8 mouse cellular contexts compared by ENCODE assay signal in genomic region chr3:101812341-101812962, GRCm38 (mm10). TPM values are rescaled to one million over a fixed set of nuclear protein-coding genes. Genes with fewer than 3 reads are reported as not detected.
DNase-seq lines count a peak whose midpoint lies in the region; ATAC-seq and TF ChIP-seq lines count a peak whose summit lies in the region.

No protein-coding gene starts in this region.

- WGBS in midbrain, embryonic 12.5 days = 58% methylated on average over 10 of the region's 10 CpGs

- H3K9ac ChIP-seq in midbrain, embryonic 12.5 days (replicated peaks) = no peak overlapping the region

- intact Hi-C loops in left cerebral cortex, adult 2 months (cut with DNase I) = loop anchor here (1.0 to 5.0 kb wide), 5 partner anchors 306 to 850 kb away; no protein-coding TSS in a partner anchor

- TF ChIP-seq CTCF in left cerebral cortex, adult 2 months (IDR thresholded peaks at IDR 0.05) = peak; percentile 97

- H3K4me1 ChIP-seq in midbrain, embryonic 12.5 days = no peaks in the 10 kb centered on the region

- no peaks in the 10 kb centered on the region for H3K27me3 ChIP-seq in midbrain, embryonic 12.5 days
- no peaks in the 10 kb centered on the region for H3K27me3 ChIP-seq in splenic B cell, adult 2 months (ENCODE audit: control insufficient read depth, insufficient read depth, low read length, poor library complexity, severe bottlenecking)

- no peak overlapping the region for H3K27ac ChIP-seq in left cerebral cortex, adult 2 months
- no peak overlapping the region for H3K27ac ChIP-seq in midbrain, embryonic 12.5 days (replicated peaks)

- H3K9me3 ChIP-seq in midbrain, embryonic 12.5 days = no peaks in the 10 kb centered on the region

- H3K4me3 ChIP-seq in left cerebral cortex, adult 2 months = no peak overlapping the region
- H3K4me3 ChIP-seq in midbrain, embryonic 12.5 days = no peak overlapping the region

- ATAC-seq in inflammation-experienced regulatory T-cells, adult 6 months = peak; percentile 78
- ATAC-seq in midbrain, embryonic 12.5 days (ENCODE audit: low FRiP score, low read depth) = peak; percentile 73

- H3K4me2 ChIP-seq in midbrain, embryonic 12.5 days (replicated peaks) = no peak overlapping the region

- DNase-seq in urinary bladder, postnatal 14 days (ENCODE audit: low spot score) = peak; percentile 58
- DNase-seq in urinary bladder, postnatal 10 days (ENCODE audit: low spot score) = no peak
- DNase-seq in cerebellum, postnatal 14 days = peak; percentile 81 to 84
- peak; percentile 58 to 60 for DNase-seq in frontal cortex, postnatal 25 days (ENCODE audit: low spot score in 2 of 2)
- peak; percentile 74 to 80 for DNase-seq in left cerebral cortex, adult 2 months (ENCODE audit: extremely low spot score in 1 of 2, low spot score in 2 of 2)
- peak; percentile 54 for DNase-seq in splenic B cell, adult 2 months (ENCODE audit: low read depth, low spot score)

- H3K36me3 ChIP-seq in midbrain, embryonic 12.5 days = no peaks in the 10 kb centered on the region
- H3K36me3 ChIP-seq in splenic B cell, adult 2 months (ENCODE audit: control insufficient read depth, insufficient read depth, low read length, poor library complexity, severe bottlenecking) = no peaks in the 10 kb centered on the region

RNA-seq across cellular contexts. Expression of gene Mab21l3, which starts 36.3 kb away (rescaled TPM):
- polyA plus RNA-seq in inflammation-experienced regulatory T-cells, adult 6 months (2017; shearing (Covaris generic)) = under 1 TPM in 1 of 3 experiments, not detected in 2; 0.21 TPM
- under 1 TPM; 0.12 to 0.32 TPM for total RNA-seq in left cerebral cortex, adult 2 months (2021)
- 0.32 and 0.48 TPM in 2 replicates for polyA plus RNA-seq in midbrain, embryonic 12.5 days (2016; fragmentation: Nextera tagmentation; extraction: Ambion mirVana)
